Mouse (Mus musculus) intestine, embryonic 16.5 days (tissue): ENCODE measurements around the gene Tes. TPM values are rescaled to one million over a fixed set of nuclear protein-coding genes. Genes with fewer than 3 reads are reported as not detected.

Experiments
- ATAC-seq: fragments of 200-750 bp; cut with Nextera tagmentation; 2 replicates; pipeline ENCODE4 v1.8.0; 2017; ENCODE audit warnings: moderate TSS enrichment, moderate library complexity
- H3K27ac ChIP-seq: fragments of 300-500 bp; sonication (generic); 2 replicates; pipeline ENCODE4 v1.5.1; 2014; ENCODE audit warnings: mild to moderate bottlenecking, low read length
- H3K27me3 ChIP-seq: fragments of 300-500 bp; sonication (generic); replicated peaks from 2 replicates; pipeline ENCODE4 v1.6.1; 2014; ENCODE audit warnings: low read length, control low read depth, mixed read lengths; ENCODE audit not compliant: control insufficient read depth, insufficient read depth
- H3K36me3 ChIP-seq: fragments of 300-500 bp; sonication (generic); 2 replicates; pipeline ENCODE4 v1.6.1; 2014; ENCODE audit warnings: low read length, control low read depth; ENCODE audit not compliant: control insufficient read depth, insufficient read depth
- H3K4me1 ChIP-seq: fragments of 300-500 bp; sonication (generic); 2 replicates; pipeline ENCODE4 v1.6.1; 2014; ENCODE audit warnings: low read length, control low read depth, mixed read lengths; ENCODE audit not compliant: control insufficient read depth, insufficient read depth
- H3K4me2 ChIP-seq: fragments of 300-500 bp; sonication (generic); 2 replicates; pipeline ENCODE4 v1.6.1; 2014; ENCODE audit warnings: low read depth, low read length, control low read depth
- H3K4me3 ChIP-seq: fragments of 300-500 bp; sonication (generic); 2 replicates; pipeline ENCODE4 v1.5.1; 2014; ENCODE audit warnings: mild to moderate bottlenecking, low read length
- H3K9ac ChIP-seq: fragments of 300-500 bp; sonication (generic); 2 replicates; pipeline ENCODE4 v1.6.1; 2014; ENCODE audit warnings: low read depth, low read length
- H3K9me3 ChIP-seq: fragments of 300-500 bp; sonication (generic); 2 replicates; pipeline ENCODE4 v1.6.1; 2016; ENCODE audit warnings: low read length, control low read depth; ENCODE audit not compliant: control insufficient read depth
- WGBS: fragments of 180-500 bp; shearing (Covaris S2); extraction: QIAGEN DNeasy Blood & Tissue Kit; methylation state at CpG from one replicate; pipeline ENCODE4 v1.1.7; 2014; 5-methylcytosine and 5-hydroxymethylcytosine counted together
- polyA plus RNA-seq: library from polyadenylated mRNA; unstranded; fragments of >200 nt; fragmentation: Nextera tagmentation; extraction: Ambion mirVana; gene quantifications from 2 replicates; pipeline ENCODE4 v1.2.1, GENCODE M21; 2015

Tes gene
- polyA plus RNA-seq, 1 experiment from 2014 or later: 97.0 TPM

DNA sequence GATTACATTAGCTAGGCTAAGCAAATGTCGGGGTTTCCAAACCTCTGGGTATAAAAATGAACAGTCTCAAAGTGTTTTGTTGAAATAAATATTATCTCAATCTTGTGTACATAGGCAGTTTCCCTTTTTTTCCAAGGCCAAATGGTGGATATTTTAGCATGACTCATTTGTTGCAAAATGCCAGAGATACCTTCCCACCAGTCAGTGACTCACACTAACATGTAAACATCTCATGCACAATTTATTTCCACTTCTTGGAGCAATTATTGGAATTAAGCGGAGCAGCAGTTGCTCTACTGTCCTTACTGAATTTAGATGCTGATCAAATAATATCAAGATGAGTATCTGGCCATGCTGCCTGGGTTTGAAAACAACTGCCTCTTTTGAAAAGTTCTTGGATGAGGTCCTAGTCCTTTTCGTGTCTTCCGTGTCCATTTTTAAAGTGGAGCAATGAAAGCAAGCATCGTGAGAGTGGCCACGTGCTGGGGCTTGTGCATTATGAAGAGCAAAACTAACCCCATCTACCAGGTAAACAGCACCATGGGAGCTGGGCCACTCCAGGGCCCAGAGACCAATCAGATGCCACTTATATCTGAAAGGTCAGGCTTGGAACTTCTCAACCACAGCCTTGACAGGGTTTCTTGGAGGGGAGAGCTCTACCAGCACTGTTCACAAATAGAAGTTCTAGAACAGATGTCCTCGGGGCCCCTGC is 54.7 kb downstream of the Tes start:
- Histone ChIP-seq H3K9me3 (no peaks in the 10 kb centered on the region), H3K27ac (no peak overlapping the region)

DNA sequence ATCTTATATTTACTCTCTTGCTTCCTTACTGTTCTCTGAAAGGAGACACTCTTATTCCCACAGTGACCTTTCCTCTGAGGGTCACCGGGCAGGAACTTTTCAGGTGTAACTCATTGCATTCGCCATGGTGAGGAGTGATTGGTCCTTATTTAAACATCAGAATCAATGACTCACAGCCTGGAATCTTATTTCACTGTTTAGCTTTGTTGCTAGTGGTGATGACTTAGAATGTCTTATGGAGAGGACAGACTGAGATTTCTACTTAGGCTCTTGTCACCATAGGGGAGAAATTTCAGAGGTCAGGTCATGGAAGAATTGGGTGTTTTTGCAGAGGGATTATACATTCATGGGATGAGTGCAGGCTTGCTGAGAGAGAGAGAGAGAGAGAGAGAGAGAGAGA is 75.1 kb downstream of the Tes start:
- no peaks in the 10 kb centered on the region for H3K27me3 ChIP-seq
- no peak overlapping the region for H3K4me2 ChIP-seq
- H3K36me3 ChIP-seq: no peaks in the 10 kb centered on the region
- no peaks in the 10 kb centered on the region for H3K9me3 ChIP-seq
- no peak overlapping the region for H3K9ac ChIP-seq
- WGBS: 61% methylated on average over 2 of the region's 2 CpGs
- H3K27ac ChIP-seq: no peak overlapping the region
- no peak for ATAC-seq
- no peak overlapping the region for H3K4me3 ChIP-seq
- H3K4me1 ChIP-seq: no peaks in the 10 kb centered on the region

More for the DNA sequence above, 54.7 kb downstream of the Tes start:
- no peak overlapping the region for H3K4me3 ChIP-seq
- no peaks in the 10 kb centered on the region for H3K36me3 ChIP-seq
- WGBS: 64% methylated on average over 7 of the region's 7 CpGs
- H3K9ac ChIP-seq: no peak overlapping the region
- ATAC-seq: no peak
- no peaks in the 10 kb centered on the region for H3K27me3 ChIP-seq
- H3K4me2 ChIP-seq: no peak overlapping the region
- no peaks in the 10 kb centered on the region for H3K4me1 ChIP-seq

DNA sequence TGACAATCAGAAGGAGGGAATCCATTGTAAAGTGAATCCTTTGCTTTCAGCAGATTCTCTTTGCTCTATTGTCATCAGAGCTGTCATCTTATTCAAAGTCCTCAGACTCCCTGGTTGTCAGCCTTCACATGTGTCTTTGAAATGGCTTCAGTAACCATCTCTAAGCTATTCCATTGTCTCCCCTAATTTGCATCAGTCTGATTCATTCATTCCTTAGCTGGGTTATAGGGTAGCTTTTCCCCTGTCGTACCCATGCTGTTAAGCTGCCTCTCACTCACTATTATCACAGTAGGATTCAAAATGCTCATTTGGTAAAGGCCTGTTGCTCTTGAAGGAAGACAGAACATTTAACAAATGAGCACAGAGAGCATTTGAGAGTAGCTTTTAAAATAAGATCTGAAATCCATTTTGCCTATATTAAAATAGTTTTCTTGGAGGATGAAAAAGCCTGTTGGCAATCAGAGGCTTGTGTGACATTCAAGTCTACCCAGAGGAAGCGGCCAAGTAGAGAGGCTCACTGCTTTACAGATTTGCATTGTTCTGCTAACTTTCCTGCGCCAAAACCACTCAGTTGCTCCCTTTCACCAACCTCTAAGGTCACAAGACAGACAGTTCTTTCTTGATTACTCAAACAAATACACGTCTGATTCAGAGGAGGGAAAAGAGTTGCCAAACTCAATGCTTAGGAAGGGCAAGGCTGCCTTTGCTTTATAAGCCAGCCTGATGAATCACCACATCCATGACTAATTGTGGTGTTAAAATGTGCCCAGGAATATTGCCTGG is 77.8 kb downstream of the Tes start:
- H3K9ac ChIP-seq: no peak overlapping the region
- no peaks in the 10 kb centered on the region for H3K27me3 ChIP-seq
- no peaks in the 10 kb centered on the region for H3K9me3 ChIP-seq
- no peak overlapping the region for H3K4me3 ChIP-seq
- WGBS: 53% methylated on average over 4 of the region's 4 CpGs
- no peak for ATAC-seq
- no peaks in the 10 kb centered on the region for H3K4me1 ChIP-seq
- no peak overlapping the region for H3K27ac ChIP-seq
- H3K4me2 ChIP-seq: no peak overlapping the region
- no peaks in the 10 kb centered on the region for H3K36me3 ChIP-seq

DNA sequence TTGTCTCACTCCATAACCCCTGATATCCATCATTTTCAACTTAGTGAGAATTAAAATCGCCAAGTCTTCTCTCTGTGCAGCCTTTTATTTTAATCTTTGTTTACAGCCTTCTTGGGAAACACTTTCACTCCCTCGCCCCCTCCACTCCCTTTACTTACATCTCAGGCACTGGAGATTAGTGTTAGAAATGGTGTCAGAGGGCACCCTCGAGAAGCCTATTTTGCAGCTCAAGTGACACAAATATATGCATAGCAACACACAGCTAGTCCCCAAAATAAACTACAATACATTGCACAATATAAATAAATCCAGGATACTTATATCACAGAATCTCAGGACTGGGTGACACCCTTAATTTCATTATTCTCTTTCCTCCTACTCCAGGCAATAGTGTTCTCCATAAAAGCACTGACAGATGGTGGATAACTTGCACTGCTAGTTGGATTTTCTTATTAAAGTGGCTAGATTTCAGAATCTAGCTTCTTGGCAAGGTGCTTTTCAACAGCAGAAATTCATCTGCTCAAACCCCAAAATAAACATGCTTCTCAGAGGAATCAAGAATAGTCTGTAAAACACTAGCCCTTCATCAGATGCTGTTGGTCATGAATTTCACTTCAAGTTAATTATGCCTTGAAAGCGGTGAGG is 86.2 kb downstream of the Tes start:
- no peaks in the 10 kb centered on the region for H3K36me3 ChIP-seq
- no peak overlapping the region for H3K4me2 ChIP-seq
- H3K27ac ChIP-seq: no peak overlapping the region
- H3K9me3 ChIP-seq: no peaks in the 10 kb centered on the region
- 66% methylated on average over 4 of the region's 4 CpGs for WGBS
- no peak overlapping the region for H3K9ac ChIP-seq
- H3K27me3 ChIP-seq: no peaks in the 10 kb centered on the region
- no peak for ATAC-seq
- no peaks in the 10 kb centered on the region for H3K4me1 ChIP-seq
- no peak overlapping the region for H3K4me3 ChIP-seq

DNA sequence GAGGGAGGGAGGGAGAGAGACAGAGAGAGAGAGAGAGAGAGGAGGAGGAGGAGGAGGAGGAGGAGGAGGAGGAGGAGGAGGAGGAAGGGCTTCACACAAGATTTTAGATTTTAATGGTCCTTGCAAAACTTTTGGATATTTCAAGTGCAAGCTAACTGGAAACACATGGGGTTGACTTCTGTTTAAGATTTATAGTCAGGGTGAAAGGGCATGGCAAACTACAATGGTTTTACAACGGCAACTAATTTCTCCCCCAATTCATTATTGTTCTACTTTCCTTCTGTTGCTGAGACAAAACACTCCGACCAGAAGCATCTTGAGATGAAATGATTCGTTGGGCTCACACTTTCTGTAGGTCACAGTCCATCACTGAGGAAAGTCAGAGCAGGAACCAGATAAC is 87.6 kb downstream of the Tes start:
- Histone ChIP-seq H3K9ac (no peak overlapping the region), H3K4me2 (no peak overlapping the region), H3K9me3 (no peaks in the 10 kb centered on the region), H3K4me1 (no peaks in the 10 kb centered on the region), H3K36me3 (no peaks in the 10 kb centered on the region), H3K27ac (no peak overlapping the region), H3K4me3 (no peak overlapping the region), H3K27me3 (no peaks in the 10 kb centered on the region)
- 61% methylated on average over 3 of the region's 3 CpGs for WGBS
- ATAC-seq: no peak

Other genes with a start within 250 kb of the Tes start
- 82.6 and 92.5 TPM in 2 replicates for gene Tfec, start 166.7 kb upstream of the Tes start, polyA plus RNA-seq
- gene Cav2, start 216.0 kb downstream of the Tes start, polyA plus RNA-seq: 21.0 and 22.5 TPM in 2 replicates
- 189 and 198 TPM in 2 replicates for gene Cav1, start 241.2 kb downstream of the Tes start, polyA plus RNA-seq